Mouse (Mus musculus): ENCODE data around the gene Apba1.

- TF ChIP-seq CTCF (IDR thresholded peaks at IDR 0.05; ENCODE audit: control insufficient read depth, insufficient read depth, low read length): peak; percentile 49; the same call in 1 of the 2 replicates
- TF ChIP-seq POLR2A (IDR thresholded peaks at IDR 0.05; ENCODE audit: borderline replicate concordance, control insufficient read depth, low read depth, low read length): no peak
These were observed 142.5 kb downstream of the Apba1 start for GRCm38 (mm10) chr19:23901177-23901576.

Data from bone marrow, adult 2 months (tissue).